Mouse (Mus musculus) midbrain, embryonic 16.5 days (tissue): ENCODE data around the gene Slc1a2. TPM values are rescaled to one million over a fixed set of nuclear protein-coding genes. Genes with fewer than 3 reads are reported as not detected.
A peak's percentile ranks its signal among the peaks of the same experiment; 100 is the strongest.

Source experiments
- ATAC-seq: fragments of 200-750 bp; cut with Nextera tagmentation; 2 replicates; pipeline ENCODE4 v1.8.0; 2017; ENCODE audit warnings: moderate TSS enrichment
- H3K27ac ChIP-seq: fragments of 300-500 bp; sonication (generic); 2 replicates; pipeline ENCODE4 v1.5.1; 2014; ENCODE audit warnings: mild to moderate bottlenecking, low read length, mixed read lengths
- H3K27me3 ChIP-seq: fragments of 300-500 bp; sonication (generic); 2 replicates; pipeline ENCODE4 v1.6.1; 2014; ENCODE audit warnings: low read depth, low read length, mixed read lengths; ENCODE audit not compliant: control insufficient read depth, insufficient read depth
- H3K36me3 ChIP-seq: fragments of 300-500 bp; sonication (generic); 2 replicates; pipeline ENCODE4 v1.6.1; 2014; ENCODE audit warnings: mild to moderate bottlenecking, low read length, moderate library complexity, mixed read lengths; ENCODE audit not compliant: control insufficient read depth, insufficient read depth
- H3K4me1 ChIP-seq: fragments of 300-500 bp; sonication (generic); 2 replicates; pipeline ENCODE4 v1.6.1; 2014; ENCODE audit warnings: mild to moderate bottlenecking, low read length, mixed read lengths; ENCODE audit not compliant: control insufficient read depth, insufficient read depth
- H3K4me2 ChIP-seq: fragments of 300-500 bp; sonication (generic); 2 replicates; pipeline ENCODE4 v1.6.1; 2014; ENCODE audit warnings: mild to moderate bottlenecking, low read length, mixed read lengths
- H3K4me3 ChIP-seq: fragments of 300-500 bp; sonication (generic); 2 replicates; pipeline ENCODE4 v1.5.1; 2014; ENCODE audit warnings: low read depth, mild to moderate bottlenecking, low read length, moderate library complexity, mixed read lengths
- H3K9ac ChIP-seq: fragments of 300-500 bp; sonication (generic); 2 replicates; pipeline ENCODE4 v1.6.1; 2014; ENCODE audit warnings: low read depth, low read length, mixed read lengths
- H3K9me3 ChIP-seq: fragments of 300-500 bp; sonication (generic); replicated peaks from 2 replicates; pipeline ENCODE4 v1.6.1; 2014; ENCODE audit warnings: mild to moderate bottlenecking, low read length, mixed read lengths; ENCODE audit not compliant: control insufficient read depth, poor library complexity, severe bottlenecking
- WGBS: fragments of 180-500 bp; shearing (Covaris S2); extraction: QIAGEN DNeasy Blood & Tissue Kit; methylation state at CpG from one replicate; pipeline ENCODE4 v1.1.7; 2014; 5-methylcytosine and 5-hydroxymethylcytosine counted together
- polyA plus RNA-seq: library from polyadenylated mRNA; unstranded; fragments of >200 nt; fragmentation: Nextera tagmentation; extraction: Ambion mirVana; gene quantifications from 2 replicates; pipeline ENCODE4 v1.2.1, GENCODE M21; 2015

Gene Slc1a2
- polyA plus RNA-seq, 1 experiment from 2014 or later: 14.5 TPM

- no peak for ATAC-seq
- no peak overlapping the region for H3K27ac ChIP-seq
- WGBS: 69% methylated on average over 6 of the region's 6 CpGs
Observed at GRCm38 (mm10) chr2:102675275-102675674, 16.8 kb downstream of the Slc1a2 start.

GRCm38 (mm10) chr2:102676716-102677312 lies 18.4 kb downstream of the Slc1a2 start:
- Histone ChIP-seq H3K4me2 (no peak overlapping the region), H3K36me3 (no peaks in the 10 kb centered on the region)

More at GRCm38 (mm10) chr2:102675275-102675674, 16.8 kb downstream of the Slc1a2 start:
- Histone ChIP-seq H3K4me3 (no peak overlapping the region), H3K4me1 (peaks cover 10% of the 10 kb centered on the region), H3K27me3 (no peaks in the 10 kb centered on the region), H3K9ac (no peak overlapping the region), H3K4me2 (no peak overlapping the region), H3K36me3 (no peaks in the 10 kb centered on the region), H3K9me3 (no peaks in the 10 kb centered on the region)

GRCm38 (mm10) chr2:102677400-102677799 lies 18.9 kb downstream of the Slc1a2 start:
- Histone ChIP-seq H3K4me2 (no peak overlapping the region), H3K4me3 (no peak overlapping the region), H3K36me3 (no peaks in the 10 kb centered on the region), H3K27me3 (no peaks in the 10 kb centered on the region), H3K9me3 (no peaks in the 10 kb centered on the region), H3K27ac (no peak overlapping the region), H3K9ac (no peak overlapping the region), H3K4me1 (peaks cover 10% of the 10 kb centered on the region)
- no peak for ATAC-seq
- WGBS: 88% methylated on average over 6 of the region's 6 CpGs

More at GRCm38 (mm10) chr2:102676716-102677312, 18.4 kb downstream of the Slc1a2 start:
- Histone ChIP-seq H3K4me3 (no peak overlapping the region), H3K4me1 (peaks cover 10% of the 10 kb centered on the region), H3K9me3 (no peaks in the 10 kb centered on the region), H3K27me3 (no peaks in the 10 kb centered on the region), H3K27ac (no peak overlapping the region), H3K9ac (no peak overlapping the region)
- WGBS: 96% methylated on average over 9 of the region's 9 CpGs
- no peak for ATAC-seq

GRCm38 (mm10) chr2:102681351-102681750 lies 22.9 kb downstream of the Slc1a2 start:
- Histone ChIP-seq H3K9me3 (no peaks in the 10 kb centered on the region), H3K27ac (no peak overlapping the region), H3K36me3 (no peaks in the 10 kb centered on the region), H3K9ac (no peak overlapping the region), H3K27me3 (no peaks in the 10 kb centered on the region), H3K4me3 (no peak overlapping the region), H3K4me2 (no peak overlapping the region), H3K4me1 (peaks cover 15% of the 10 kb centered on the region)
- 79% methylated on average over 7 of the region's 7 CpGs for WGBS
- no peak for ATAC-seq

- Histone ChIP-seq H3K4me1 (peaks cover 22% of the 10 kb centered on the region), H3K9ac (no peak overlapping the region), H3K4me3 (no peak overlapping the region), H3K4me2 (no peak overlapping the region), H3K27me3 (no peaks in the 10 kb centered on the region), H3K36me3 (no peaks in the 10 kb centered on the region), H3K9me3 (no peaks in the 10 kb centered on the region), H3K27ac (no peak overlapping the region)
- WGBS: 38% methylated on average over 5 of the region's 5 CpGs
- no peak for ATAC-seq
Observed at GRCm38 (mm10) chr2:102682168-102682567, 23.7 kb downstream of the Slc1a2 start.

GRCm38 (mm10) chr2:102685371-102686107 lies 27.1 kb downstream of the Slc1a2 start:
- peak overlapping the region; percentile 48 for H3K4me2 ChIP-seq
- no peaks in the 10 kb centered on the region for H3K27me3 ChIP-seq
- H3K9ac ChIP-seq: 0 out of 2 replicates have a peak overlapping the region, but pooled peaks have one; percentile 44
- H3K27ac ChIP-seq: peak overlapping the region; percentile 80
- H3K9me3 ChIP-seq: no peaks in the 10 kb centered on the region
- H3K4me3 ChIP-seq: peak overlapping the region; percentile 23; the same call in 1 of the 2 replicates
- H3K36me3 ChIP-seq: no peaks in the 10 kb centered on the region
- H3K4me1 ChIP-seq: peaks cover 22% of the 10 kb centered on the region
- 75% methylated on average over 7 of the region's 7 CpGs for WGBS
- ATAC-seq: peak; percentile 83

- WGBS: 19% methylated on average over 9 of the region's 9 CpGs
- H3K27ac ChIP-seq: peak overlapping the region; percentile 80
- peak overlapping the region; percentile 23; the same call in 1 of the 2 replicates for H3K4me3 ChIP-seq
- no peak for ATAC-seq
- no peaks in the 10 kb centered on the region for H3K9me3 ChIP-seq
- H3K9ac ChIP-seq: 0 out of 2 replicates have a peak overlapping the region, but pooled peaks have one; percentile 44
- H3K36me3 ChIP-seq: no peaks in the 10 kb centered on the region
- H3K4me2 ChIP-seq: peak overlapping the region; percentile 48
- peaks cover 22% of the 10 kb centered on the region for H3K4me1 ChIP-seq
- H3K27me3 ChIP-seq: no peaks in the 10 kb centered on the region
Observed at GRCm38 (mm10) chr2:102686108-102686450, 27.6 kb downstream of the Slc1a2 start.

GRCm38 (mm10) chr2:102693556-102693955 lies 35.1 kb downstream of the Slc1a2 start:
- H3K9me3 ChIP-seq: no peaks in the 10 kb centered on the region
- no peak overlapping the region for H3K4me3 ChIP-seq
- ATAC-seq: no peak
- WGBS: 54% methylated on average over 7 of the region's 7 CpGs
- H3K9ac ChIP-seq: no peak overlapping the region
- H3K4me1 ChIP-seq: peaks cover 3% of the 10 kb centered on the region; the same call in 1 of the 2 replicates
- no peak overlapping the region for H3K4me2 ChIP-seq
- 0 out of 2 replicates have a peak overlapping the region, but pooled peaks have one; percentile 26 for H3K27ac ChIP-seq
- H3K27me3 ChIP-seq: no peaks in the 10 kb centered on the region
- H3K36me3 ChIP-seq: no peaks in the 10 kb centered on the region

GRCm38 (mm10) chr2:102694750-102695149 lies 36.3 kb downstream of the Slc1a2 start:
- H3K4me2 ChIP-seq: no peak overlapping the region
- no peaks in the 10 kb centered on the region for H3K36me3 ChIP-seq
- H3K4me3 ChIP-seq: no peak overlapping the region
- H3K9me3 ChIP-seq: no peaks in the 10 kb centered on the region
- H3K27ac ChIP-seq: no peak overlapping the region
- peaks cover 3% of the 10 kb centered on the region; the same call in 1 of the 2 replicates for H3K4me1 ChIP-seq
- 83% methylated on average over 4 of the region's 4 CpGs for WGBS
- no peak for ATAC-seq
- no peaks in the 10 kb centered on the region for H3K27me3 ChIP-seq
- no peak overlapping the region for H3K9ac ChIP-seq
